Mouse (Mus musculus): ENCODE measurements around the gene Dgke. TPM values are rescaled to one million over a fixed set of nuclear protein-coding genes. Genes with fewer than 3 reads are reported as not detected.

Gene Dgke
- polyA plus RNA-seq, 1 experiment from 2014 or later = 10.6 TPM

GRCm38 (mm10) chr11:89027955-89028361, 38.7 kb downstream of the Dgke start:
- Histone ChIP-seq H3K4me3 (no peak overlapping the region), H3K9ac (no peak overlapping the region), H3K27me3 (no peaks in the 10 kb centered on the region), H3K36me3 (0 out of 2 replicates have a peak, but pooled peaks cover 5% of the 10 kb centered on the region), H3K27ac (no peak overlapping the region), H3K4me2 (replicated peaks) (no peak overlapping the region), H3K4me1 (peaks cover 7% of the 10 kb centered on the region; the same call in 1 of the 2 replicates), H3K9me3 (replicated peaks) (no peaks in the 10 kb centered on the region)
- 77% methylated on average over 10 of the region's 10 CpGs for WGBS
- no peak for ATAC-seq (ENCODE audit: low FRiP score)

GRCm38 (mm10) chr11:89026117-89026516, 40.5 kb downstream of the Dgke start:
- ATAC-seq (ENCODE audit: low FRiP score) = no peak
- Histone ChIP-seq H3K27ac (no peak overlapping the region), H3K4me1 (peaks cover 7% of the 10 kb centered on the region; the same call in 1 of the 2 replicates), H3K27me3 (no peaks in the 10 kb centered on the region), H3K9me3 (replicated peaks) (no peaks in the 10 kb centered on the region), H3K9ac (no peak overlapping the region), H3K36me3 (no peaks in the 10 kb centered on the region), H3K4me2 (replicated peaks) (no peak overlapping the region), H3K4me3 (no peak overlapping the region)
- 95% methylated on average over 3 of the region's 3 CpGs for WGBS

GRCm38 (mm10) chr11:89025603-89026002, 41.0 kb downstream of the Dgke start:
- ATAC-seq (ENCODE audit: low FRiP score) = no peak
- 77% methylated on average over 3 of the region's 3 CpGs for WGBS
- no peak overlapping the region for H3K4me2 ChIP-seq (replicated peaks)
- no peaks in the 10 kb centered on the region for H3K9me3 ChIP-seq (replicated peaks)
- H3K4me3 ChIP-seq = no peak overlapping the region
- H3K27ac ChIP-seq = no peak overlapping the region
- H3K9ac ChIP-seq = no peak overlapping the region
- no peaks in the 10 kb centered on the region for H3K27me3 ChIP-seq
- no peaks in the 10 kb centered on the region for H3K36me3 ChIP-seq
- peaks cover 7% of the 10 kb centered on the region; the same call in 1 of the 2 replicates for H3K4me1 ChIP-seq

GRCm38 (mm10) chr11:89024181-89024881, 42.3 kb downstream of the Dgke start:
- H3K4me2 ChIP-seq (replicated peaks) = no peak overlapping the region
- ATAC-seq (ENCODE audit: low FRiP score) = no peak
- no peak overlapping the region for H3K9ac ChIP-seq
- no peaks in the 10 kb centered on the region for H3K9me3 ChIP-seq (replicated peaks)
- H3K4me1 ChIP-seq = peaks cover 7% of the 10 kb centered on the region; the same call in 1 of the 2 replicates
- no peaks in the 10 kb centered on the region for H3K27me3 ChIP-seq
- no peak overlapping the region for H3K4me3 ChIP-seq
- no peak overlapping the region for H3K27ac ChIP-seq
- H3K36me3 ChIP-seq = no peaks in the 10 kb centered on the region
- 66% methylated on average over 11 of the region's 11 CpGs for WGBS

GRCm38 (mm10) chr11:89023477-89023876, 43.2 kb downstream of the Dgke start:
- Histone ChIP-seq H3K27ac (no peak overlapping the region), H3K4me2 (replicated peaks) (no peak overlapping the region), H3K27me3 (no peaks in the 10 kb centered on the region), H3K9ac (no peak overlapping the region), H3K4me3 (no peak overlapping the region), H3K4me1 (peaks cover 7% of the 10 kb centered on the region; the same call in 1 of the 2 replicates), H3K9me3 (replicated peaks) (no peaks in the 10 kb centered on the region), H3K36me3 (no peaks in the 10 kb centered on the region)
- WGBS = 71% methylated on average over 10 of the region's 10 CpGs
- ATAC-seq (ENCODE audit: low FRiP score) = no peak

GRCm38 (mm10) chr11:89022120-89022731, 44.4 kb downstream of the Dgke start:
- H3K27me3 ChIP-seq = no peaks in the 10 kb centered on the region
- ATAC-seq (ENCODE audit: low FRiP score) = no peak
- no peak overlapping the region for H3K4me2 ChIP-seq (replicated peaks)
- no peak overlapping the region for H3K27ac ChIP-seq
- no peak overlapping the region for H3K9ac ChIP-seq
- no peaks in the 10 kb centered on the region for H3K36me3 ChIP-seq
- peaks cover 7% of the 10 kb centered on the region; the same call in 1 of the 2 replicates for H3K4me1 ChIP-seq
- no peak overlapping the region for H3K4me3 ChIP-seq
- 76% methylated on average over 8 of the region's 8 CpGs for WGBS
- no peaks in the 10 kb centered on the region for H3K9me3 ChIP-seq (replicated peaks)

- ATAC-seq (ENCODE audit: low FRiP score) = no peak
- 80% methylated on average over 7 of the region's 7 CpGs for WGBS
- no peak overlapping the region for H3K4me3 ChIP-seq
- H3K27ac ChIP-seq = no peak overlapping the region
- H3K36me3 ChIP-seq = no peaks in the 10 kb centered on the region
- H3K4me2 ChIP-seq (replicated peaks) = no peak overlapping the region
- no peaks in the 10 kb centered on the region for H3K9me3 ChIP-seq (replicated peaks)
- no peaks in the 10 kb centered on the region for H3K27me3 ChIP-seq
- peaks cover 7% of the 10 kb centered on the region; the same call in 1 of the 2 replicates for H3K4me1 ChIP-seq
- H3K9ac ChIP-seq = no peak overlapping the region
Measured at GRCm38 (mm10) chr11:89021687-89022086, 45.0 kb downstream of the Dgke start.

- peaks cover 7% of the 10 kb centered on the region; the same call in 1 of the 2 replicates for H3K4me1 ChIP-seq
- ATAC-seq (ENCODE audit: low FRiP score) = no peak
- H3K9me3 ChIP-seq (replicated peaks) = no peaks in the 10 kb centered on the region
- H3K9ac ChIP-seq = no peak overlapping the region
- no peak overlapping the region for H3K4me3 ChIP-seq
- no peaks in the 10 kb centered on the region for H3K27me3 ChIP-seq
- no peak overlapping the region for H3K4me2 ChIP-seq (replicated peaks)
- WGBS = 75% methylated on average over 9 of the region's 9 CpGs
- no peaks in the 10 kb centered on the region for H3K36me3 ChIP-seq
- H3K27ac ChIP-seq = no peak overlapping the region
Measured at GRCm38 (mm10) chr11:89020681-89021305, 45.9 kb downstream of the Dgke start.

GRCm38 (mm10) chr11:89017514-89018182, 49.0 kb downstream of the Dgke start:
- Histone ChIP-seq H3K4me3 (no peak overlapping the region), H3K9me3 (replicated peaks) (no peaks in the 10 kb centered on the region), H3K36me3 (no peaks in the 10 kb centered on the region), H3K4me2 (replicated peaks) (no peak overlapping the region), H3K9ac (no peak overlapping the region), H3K27ac (no peak overlapping the region), H3K4me1 (no peaks in the 10 kb centered on the region), H3K27me3 (no peaks in the 10 kb centered on the region)
- 93% methylated on average over 9 of the region's 9 CpGs for WGBS
- ATAC-seq (ENCODE audit: low FRiP score) = no peak

- Histone ChIP-seq H3K4me1 (no peaks in the 10 kb centered on the region), H3K4me3 (no peak overlapping the region), H3K9ac (no peak overlapping the region), H3K36me3 (no peaks in the 10 kb centered on the region), H3K4me2 (replicated peaks) (no peak overlapping the region), H3K27ac (no peak overlapping the region), H3K27me3 (no peaks in the 10 kb centered on the region), H3K9me3 (replicated peaks) (no peaks in the 10 kb centered on the region)
- 84% methylated on average over 5 of the region's 5 CpGs for WGBS
- ATAC-seq (ENCODE audit: low FRiP score) = no peak
Measured at GRCm38 (mm10) chr11:89012241-89012640, 54.4 kb downstream of the Dgke start.

GRCm38 (mm10) chr11:89009496-89009895, 57.2 kb downstream of the Dgke start:
- 84% methylated on average over 7 of the region's 7 CpGs for WGBS
- H3K27ac ChIP-seq = no peak overlapping the region
- H3K4me3 ChIP-seq = no peak overlapping the region
- no peaks in the 10 kb centered on the region for H3K27me3 ChIP-seq
- H3K9me3 ChIP-seq (replicated peaks) = no peaks in the 10 kb centered on the region
- H3K9ac ChIP-seq = no peak overlapping the region
- H3K4me1 ChIP-seq = no peaks in the 10 kb centered on the region
- no peaks in the 10 kb centered on the region for H3K36me3 ChIP-seq
- ATAC-seq (ENCODE audit: low FRiP score) = no peak
- H3K4me2 ChIP-seq (replicated peaks) = no peak overlapping the region

- no peaks in the 10 kb centered on the region for H3K36me3 ChIP-seq
- no peaks in the 10 kb centered on the region for H3K4me1 ChIP-seq
- H3K4me3 ChIP-seq = no peak overlapping the region
- no peaks in the 10 kb centered on the region for H3K27me3 ChIP-seq
- H3K27ac ChIP-seq = no peak overlapping the region
- H3K9ac ChIP-seq = no peak overlapping the region
- ATAC-seq (ENCODE audit: low FRiP score) = no peak
- no peaks in the 10 kb centered on the region for H3K9me3 ChIP-seq (replicated peaks)
- 91% methylated on average over 9 of the region's 9 CpGs for WGBS
- no peak overlapping the region for H3K4me2 ChIP-seq (replicated peaks)
Measured at GRCm38 (mm10) chr11:89009066-89009465, 57.6 kb downstream of the Dgke start.

Data from hindbrain, embryonic 12.5 days (tissue).